Mouse (Mus musculus) heart, postnatal 0 days (tissue): ENCODE measurements around the gene Atg9b. TPM values are rescaled to one million over a fixed set of nuclear protein-coding genes. Genes with fewer than 3 reads are reported as not detected.

Experiments used
- ATAC-seq: fragments of 200-750 bp; cut with Nextera tagmentation; 2 replicates; pipeline ENCODE4 v1.8.0; 2017; ENCODE audit warnings: low read depth, moderate number of reproducible peaks, moderate library complexity; ENCODE audit not compliant: insufficient read depth
- DNase-seq: peaks from one replicate; pipeline ENCODE4 v3.0.0-alpha.2; 2016; ENCODE audit warnings: low spot score
- H3K27ac ChIP-seq: fragments of 300-500 bp; sonication (generic); 2 replicates; pipeline ENCODE4 v1.5.1; 2014; ENCODE audit warnings: low read depth, mild to moderate bottlenecking
- H3K27me3 ChIP-seq: fragments of 300-500 bp; sonication (generic); 2 replicates; pipeline ENCODE4 v1.6.1; 2014; ENCODE audit warnings: low read length, mixed read lengths; ENCODE audit not compliant: control insufficient read depth, insufficient read depth
- H3K36me3 ChIP-seq: fragments of 300-500 bp; sonication (generic); replicated peaks from 2 replicates; pipeline ENCODE4 v1.6.1; 2014; ENCODE audit warnings: low read length, mixed read lengths; ENCODE audit not compliant: control insufficient read depth, insufficient read depth
- H3K4me1 ChIP-seq: fragments of 300-500 bp; sonication (generic); 2 replicates; pipeline ENCODE4 v1.6.1; 2014; ENCODE audit warnings: antibody characterized with exemption; ENCODE audit not compliant: control insufficient read depth, insufficient read depth
- H3K4me2 ChIP-seq: fragments of 300-500 bp; sonication (generic); 2 replicates; pipeline ENCODE4 v1.6.1; 2014; ENCODE audit warnings: low read depth, mild to moderate bottlenecking, low read length, moderate library complexity
- H3K4me3 ChIP-seq: fragments of 300-500 bp; sonication (generic); 2 replicates; pipeline ENCODE4 v1.5.1; 2014; ENCODE audit warnings: low read depth, low read length
- H3K9ac ChIP-seq: fragments of 300-500 bp; sonication (generic); replicated peaks from 2 replicates; pipeline ENCODE4 v1.6.1; 2014; ENCODE audit warnings: low read depth, low read length, mixed read lengths
- H3K9me3 ChIP-seq: fragments of 300-500 bp; sonication (generic); replicated peaks from 2 replicates; pipeline ENCODE4 v1.6.1; 2016; ENCODE audit warnings: low read length; ENCODE audit not compliant: control insufficient read depth
- CTCF ChIP-seq: IDR thresholded peaks from 2 replicates; pipeline ENCODE4 v1.5.1; 2016; ENCODE audit warnings: antibody characterized with exemption, control low read depth, low read depth
- EP300 ChIP-seq: IDR thresholded peaks from 2 replicates; pipeline ENCODE4 v1.6.1; 2016; ENCODE audit warnings: antibody characterized with exemption, low read depth
- WGBS: fragments of 180-500 bp; shearing (Covaris S2); extraction: QIAGEN DNeasy Blood & Tissue Kit; methylation state at CpG from one replicate; pipeline ENCODE4 v1.1.7; 2014; 5-methylcytosine and 5-hydroxymethylcytosine counted together
- polyA plus RNA-seq: library from polyadenylated mRNA; unstranded; fragments of >200 nt; fragmentation: Nextera tagmentation; extraction: Ambion mirVana; gene quantifications from 2 replicates; pipeline ENCODE4 v1.2.1, GENCODE M21; 2015
- total RNA-seq: library from RNA; depleted of rRNA; stranded (reverse); fragments of >200 nt; gene quantifications from 2 replicates; pipeline ENCODE4 v1.2.3, GENCODE M21; 2014; ENCODE audit warnings: low replicate concordance

Atg9b gene
- total and polyA plus RNA-seq, 2 experiments from 2014 or later = 0.15 to 0.34 TPM

- under 1% methylated on average over 24 of the region's 41 CpGs for WGBS
- Histone ChIP-seq H3K4me2 (peak overlapping the region; percentile 79), H3K27me3 (no peaks in the 10 kb centered on the region), H3K4me3 (peak overlapping the region; percentile 81), H3K9me3 (no peaks in the 10 kb centered on the region), H3K4me1 (peaks cover 31% of the 10 kb centered on the region), H3K9ac (peak overlapping the region; percentile 95), H3K27ac (peak overlapping the region; percentile 98), H3K36me3 (peaks cover 11% of the 10 kb centered on the region; the same call in 1 of the 2 replicates)
- DNase-seq = peak; percentile 93
- peak; percentile 71 for ATAC-seq
- TF ChIP-seq CTCF (no peak), EP300 (no peak)
Measured at GRCm38 (mm10) chr5:24351701-24352171, 40.2 kb downstream of the Atg9b start.

- Histone ChIP-seq H3K9ac (peak within 1 kb of the TSS; percentile 95), H3K36me3 (peaks cover 15% of the 10 kb centered on the region; the same call in 1 of the 2 replicates), H3K27me3 (no peaks in the 10 kb centered on the region), H3K27ac (peak within 1 kb of the TSS; percentile 98), H3K9me3 (no peaks in the 10 kb centered on the region), H3K4me2 (peak within 1 kb of the TSS; percentile 79), H3K4me1 (peaks cover 31% of the 10 kb centered on the region), H3K4me3 (peak within 1 kb of the TSS; percentile 81)
- TF ChIP-seq EP300 = no peak
- TF ChIP-seq CTCF = no peak
- ATAC-seq = peak; percentile 1; the same call in 1 of the 2 replicates
- WGBS = under 1% methylated on average over 30 of the region's 53 CpGs
- no peak for DNase-seq
Measured at GRCm38 (mm10) chr5:24351278-24351677, 40.7 kb downstream of the Atg9b start, which contains the start of gene Kcnh2. TSS of gene Kcnh2 (minus strand) at chr5:24351604.

DNA sequence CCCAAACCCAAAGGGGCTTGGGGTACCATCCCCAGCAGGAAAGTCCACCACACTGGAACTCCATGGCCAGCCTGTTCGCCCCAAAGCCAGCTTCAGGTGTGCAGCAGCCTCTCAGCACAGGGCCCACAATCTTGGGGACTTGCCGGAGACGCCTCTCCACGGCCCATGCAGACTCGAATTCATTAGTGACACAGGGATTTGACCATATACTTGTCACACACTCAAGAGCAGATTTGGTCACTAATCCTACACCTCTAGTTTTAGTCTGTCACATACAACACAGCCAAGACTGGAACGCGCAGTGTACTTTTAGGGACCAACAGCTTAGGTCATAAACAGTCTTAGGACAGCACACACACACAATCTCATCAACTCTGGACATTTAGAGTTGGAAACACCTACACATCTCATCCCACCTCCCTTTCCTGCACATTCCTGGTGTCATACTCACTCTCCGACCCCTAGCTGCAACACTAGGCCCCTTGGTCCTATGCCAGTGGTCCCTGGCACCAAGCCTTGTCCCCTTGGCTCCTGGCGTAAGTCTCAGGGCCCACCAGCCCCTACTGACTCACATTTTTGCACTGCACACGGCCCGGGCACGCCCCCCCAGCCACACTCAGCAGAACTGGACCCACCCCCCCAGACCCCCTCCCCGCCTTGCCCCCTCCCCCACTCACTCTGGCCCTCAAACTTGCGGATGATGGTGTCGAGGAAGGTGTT, 41.3 kb downstream of the Atg9b start:
- DNase-seq = peak; percentile 40
- peak overlapping the region; percentile 98 for H3K27ac ChIP-seq
- peak; percentile 12; the same call in 1 of the 2 replicates for ATAC-seq
- no peak for TF ChIP-seq EP300
- 0 out of 2 replicates have a peak, but pooled peaks have one; percentile 11 for TF ChIP-seq CTCF
- 24% methylated on average over 14 of the region's 15 CpGs for WGBS
- H3K9ac ChIP-seq = peak overlapping the region; percentile 95
- peaks cover 31% of the 10 kb centered on the region for H3K4me1 ChIP-seq
- no peaks in the 10 kb centered on the region for H3K27me3 ChIP-seq
- H3K36me3 ChIP-seq = peaks cover 20% of the 10 kb centered on the region; the same call in 1 of the 2 replicates
- no peaks in the 10 kb centered on the region for H3K9me3 ChIP-seq
- peak overlapping the region; percentile 81 for H3K4me3 ChIP-seq
- H3K4me2 ChIP-seq = peak overlapping the region; percentile 79

GRCm38 (mm10) chr5:24350073-24350472, 41.9 kb downstream of the Atg9b start:
- peak overlapping the region; percentile 79 for H3K4me2 ChIP-seq
- H3K9me3 ChIP-seq = no peaks in the 10 kb centered on the region
- TF ChIP-seq CTCF (no peak), EP300 (no peak)
- H3K9ac ChIP-seq = peak overlapping the region; percentile 95
- ATAC-seq (peak; percentile 5), DNase-seq (peak; percentile 47)
- H3K27me3 ChIP-seq = no peaks in the 10 kb centered on the region
- WGBS = 23% methylated on average over 3 of the region's 3 CpGs
- peak overlapping the region; percentile 98 for H3K27ac ChIP-seq
- H3K4me3 ChIP-seq = peak overlapping the region; percentile 81
- peaks cover 20% of the 10 kb centered on the region; the same call in 1 of the 2 replicates for H3K36me3 ChIP-seq
- peaks cover 35% of the 10 kb centered on the region for H3K4me1 ChIP-seq

- peak overlapping the region; percentile 39 for H3K4me3 ChIP-seq
- no peaks in the 10 kb centered on the region for H3K9me3 ChIP-seq
- H3K36me3 ChIP-seq = peaks cover 20% of the 10 kb centered on the region; the same call in 1 of the 2 replicates
- peak; percentile 79 for DNase-seq
- ATAC-seq = peak; percentile 22
- WGBS = under 1% methylated on average over 30 of the region's 30 CpGs
- H3K27ac ChIP-seq = peak overlapping the region; percentile 98
- TF ChIP-seq EP300 (no peak), CTCF (no peak)
- peak overlapping the region; percentile 39 for H3K9ac ChIP-seq
- H3K27me3 ChIP-seq = no peaks in the 10 kb centered on the region
- peak overlapping the region; percentile 79 for H3K4me2 ChIP-seq
- peaks cover 50% of the 10 kb centered on the region for H3K4me1 ChIP-seq
Measured at GRCm38 (mm10) chr5:24348546-24348945, 43.4 kb downstream of the Atg9b start.
